Mouse (Mus musculus): ENCODE results near the gene Zbtb7b. TPM values are rescaled to one million over a fixed set of nuclear protein-coding genes. Genes with fewer than 3 reads are reported as not detected.

The Zbtb7b gene
- 2.5 and 4.8 TPM in 2 replicates for polyA plus RNA-seq (2015; fragmentation: Nextera tagmentation; extraction: Ambion mirVana)

DNA sequence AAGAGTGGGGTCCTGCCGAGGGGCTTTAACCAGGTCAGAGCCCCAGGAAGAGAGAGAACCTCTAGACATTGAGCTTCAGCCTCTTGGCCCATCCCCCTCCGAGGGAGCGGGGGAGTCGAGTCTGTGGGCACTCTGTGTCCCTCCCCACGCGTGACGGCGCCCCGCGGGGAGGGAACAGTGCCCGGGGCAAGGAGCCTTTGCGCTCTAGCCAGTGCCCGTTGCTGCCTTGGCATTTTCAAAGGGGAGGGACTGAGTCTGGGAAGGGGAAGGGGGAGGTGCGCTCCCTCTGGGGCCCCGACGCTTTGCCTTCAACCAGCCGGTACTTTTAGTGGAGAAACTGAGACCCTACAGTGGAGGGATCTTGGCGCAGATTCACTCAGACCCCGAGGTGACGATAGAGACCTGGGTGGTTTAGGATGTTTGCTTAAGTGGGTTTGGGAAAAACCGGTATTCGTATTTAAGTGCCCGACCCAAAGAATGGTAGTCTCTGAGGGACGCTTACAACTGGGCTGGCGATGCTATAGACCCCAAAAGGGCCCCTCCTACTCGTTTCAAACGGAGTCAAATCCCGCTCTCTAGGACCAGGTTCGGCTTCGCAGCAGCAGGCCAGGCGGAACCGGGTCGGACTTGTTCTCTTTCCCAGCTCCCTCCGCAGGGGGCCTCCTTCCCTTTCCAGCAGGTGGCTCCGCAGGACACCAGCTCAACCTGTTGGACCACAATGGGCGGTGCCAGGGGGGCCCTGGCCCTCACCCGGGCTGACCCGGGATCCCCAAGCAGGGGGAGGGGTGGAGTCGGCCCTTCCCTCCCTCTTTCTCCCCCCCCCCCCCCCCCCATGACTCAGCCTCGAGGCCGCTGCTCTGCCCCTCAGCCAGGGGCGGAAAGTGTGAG lies at the start of gene Zbtb7b:
TSS of gene Zbtb7b (minus strand) at position 771 of the 888 bp plus-strand sequence.

DNA sequence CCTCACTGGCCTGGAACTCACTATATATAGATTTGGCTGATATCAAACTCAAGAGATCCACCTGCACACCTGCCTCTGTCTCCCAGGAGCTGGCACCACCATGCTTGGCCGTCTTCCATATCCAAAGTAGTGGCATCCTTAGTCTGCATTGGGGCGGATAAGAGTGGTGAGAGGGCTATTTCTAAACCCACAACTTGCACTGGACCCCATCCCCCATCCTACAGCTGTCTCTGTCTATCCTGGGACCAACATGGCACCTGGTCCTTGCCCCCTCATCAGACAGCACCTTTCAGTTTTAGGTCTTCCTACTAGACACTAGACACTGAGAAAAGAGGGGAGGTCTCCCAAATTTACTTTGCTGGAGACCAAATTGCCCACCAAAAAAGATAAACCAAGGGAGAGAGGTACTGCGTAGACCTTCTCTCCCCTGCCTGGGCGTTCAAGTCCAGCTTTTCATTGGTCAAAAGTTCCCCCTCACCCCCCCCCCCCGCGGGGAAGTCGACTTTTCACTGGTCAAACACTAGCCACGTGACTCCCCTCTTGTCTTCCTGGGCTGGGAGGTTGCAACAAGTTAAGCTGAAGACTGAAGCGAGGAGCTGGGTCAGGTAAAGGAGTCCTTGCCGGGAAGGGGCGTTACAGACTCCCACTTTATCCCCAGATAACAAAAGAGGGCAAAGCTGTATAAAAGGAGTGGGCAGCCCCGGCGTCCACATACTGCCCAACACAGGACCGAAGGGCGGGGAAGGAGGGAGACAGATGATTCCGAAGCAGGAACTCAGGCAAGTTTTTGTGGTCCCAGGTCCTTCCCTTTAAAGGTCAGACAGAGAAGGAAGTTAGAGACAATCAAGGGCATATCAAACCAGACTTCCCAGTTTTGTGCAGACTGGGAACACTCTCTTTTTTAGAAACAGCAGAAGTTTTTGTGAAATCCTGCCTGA lies 41.9 kb upstream of the Zbtb7b start, which contains the start of gene Pbxip1:
TSS of gene Pbxip1 (plus strand) at position 531 of the 938 bp plus-strand sequence.

DNA sequence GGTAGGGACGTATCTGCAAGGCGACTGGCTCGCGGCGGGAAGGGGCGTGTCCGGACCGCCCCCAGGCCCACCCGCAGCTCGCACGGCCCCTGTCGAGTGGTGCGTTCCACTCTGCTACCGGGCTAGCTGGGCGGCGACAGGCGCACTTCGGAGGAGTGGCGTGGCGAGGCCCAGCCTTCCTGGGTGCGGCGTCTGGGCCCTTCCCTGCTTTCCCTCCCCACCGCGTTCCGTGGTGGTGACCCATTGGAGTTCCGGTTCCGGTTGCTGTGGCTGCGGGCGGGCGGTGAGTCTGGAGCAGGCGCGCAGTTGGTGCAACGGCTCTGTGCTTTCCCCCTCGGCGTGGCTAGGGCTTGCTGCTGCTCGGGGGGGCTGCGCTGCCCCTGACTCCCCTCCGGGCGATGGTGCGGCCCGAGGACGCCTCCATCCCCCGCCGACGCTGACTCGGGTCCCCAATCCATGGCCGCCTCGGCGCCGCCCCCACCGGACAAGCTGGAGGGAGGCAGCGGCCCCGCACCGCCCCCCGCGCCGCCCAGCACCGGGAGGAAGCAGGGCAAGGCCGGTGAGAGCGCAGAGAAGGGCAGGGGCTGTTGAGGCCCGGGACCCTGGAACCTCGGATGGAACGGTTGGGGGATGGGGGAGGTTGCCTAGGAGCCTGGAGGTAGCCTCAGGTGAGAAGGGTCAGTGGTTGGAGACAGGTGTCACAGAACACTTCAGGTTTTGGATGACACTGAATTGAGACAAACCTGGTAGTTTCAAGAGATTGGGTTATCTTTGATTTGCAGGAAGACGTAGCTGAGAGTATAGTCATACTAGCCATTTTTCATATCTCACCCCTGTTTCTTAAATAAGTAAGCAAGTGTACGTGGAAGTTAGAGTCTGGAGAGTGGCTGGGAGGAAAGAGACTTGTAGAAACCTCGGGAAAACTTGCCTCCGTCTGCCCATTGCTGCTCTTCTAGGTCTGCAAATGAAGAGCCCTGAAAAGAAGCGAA lies 35.9 kb upstream of the Zbtb7b start, which contains the start of gene Pygo2:
TSS of gene Pygo2 (plus strand) at position 44 of the 989 bp plus-strand sequence.

DNA sequence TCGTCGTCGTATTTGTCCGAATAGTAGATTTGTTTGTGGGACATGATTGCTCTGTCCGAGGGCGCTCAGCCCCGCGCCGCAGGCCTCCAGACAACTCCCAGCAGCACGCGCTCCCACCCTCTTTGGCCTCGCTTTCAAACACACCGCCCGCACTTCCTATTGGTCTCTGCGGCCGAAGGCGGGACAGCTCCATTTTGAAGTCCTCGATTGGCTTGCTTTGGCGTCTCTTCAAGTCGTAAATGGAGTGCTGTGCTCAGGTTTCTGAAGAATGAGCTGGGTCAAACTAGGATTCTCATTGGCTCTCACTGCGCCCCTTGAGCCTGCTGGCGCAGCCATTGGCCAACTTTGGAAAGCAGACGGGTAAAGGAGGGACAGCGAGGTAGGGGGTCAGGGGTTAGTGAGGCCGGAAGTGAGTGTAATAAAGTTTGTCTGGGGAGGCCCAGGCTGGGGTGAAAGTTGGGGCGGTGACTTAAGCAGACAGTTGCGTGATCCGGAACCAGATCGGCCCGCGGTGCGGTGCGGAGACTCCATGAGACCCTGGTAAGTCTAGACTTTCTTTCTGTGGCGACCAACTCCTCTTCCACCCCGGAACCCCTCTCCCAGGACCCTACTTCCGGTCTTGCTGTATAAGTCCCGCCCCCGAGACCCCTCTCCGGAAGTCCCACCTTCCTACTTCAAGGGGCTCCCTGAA lies 23.7 kb upstream of the Zbtb7b start, which contains the start of the genes Cks1b and Shc1:
TSS of gene Cks1b (minus strand) at position 214 of the 691 bp plus-strand sequence.
TSS of gene Shc1 (plus strand) at position 274 of the 691 bp plus-strand sequence.

DNA sequence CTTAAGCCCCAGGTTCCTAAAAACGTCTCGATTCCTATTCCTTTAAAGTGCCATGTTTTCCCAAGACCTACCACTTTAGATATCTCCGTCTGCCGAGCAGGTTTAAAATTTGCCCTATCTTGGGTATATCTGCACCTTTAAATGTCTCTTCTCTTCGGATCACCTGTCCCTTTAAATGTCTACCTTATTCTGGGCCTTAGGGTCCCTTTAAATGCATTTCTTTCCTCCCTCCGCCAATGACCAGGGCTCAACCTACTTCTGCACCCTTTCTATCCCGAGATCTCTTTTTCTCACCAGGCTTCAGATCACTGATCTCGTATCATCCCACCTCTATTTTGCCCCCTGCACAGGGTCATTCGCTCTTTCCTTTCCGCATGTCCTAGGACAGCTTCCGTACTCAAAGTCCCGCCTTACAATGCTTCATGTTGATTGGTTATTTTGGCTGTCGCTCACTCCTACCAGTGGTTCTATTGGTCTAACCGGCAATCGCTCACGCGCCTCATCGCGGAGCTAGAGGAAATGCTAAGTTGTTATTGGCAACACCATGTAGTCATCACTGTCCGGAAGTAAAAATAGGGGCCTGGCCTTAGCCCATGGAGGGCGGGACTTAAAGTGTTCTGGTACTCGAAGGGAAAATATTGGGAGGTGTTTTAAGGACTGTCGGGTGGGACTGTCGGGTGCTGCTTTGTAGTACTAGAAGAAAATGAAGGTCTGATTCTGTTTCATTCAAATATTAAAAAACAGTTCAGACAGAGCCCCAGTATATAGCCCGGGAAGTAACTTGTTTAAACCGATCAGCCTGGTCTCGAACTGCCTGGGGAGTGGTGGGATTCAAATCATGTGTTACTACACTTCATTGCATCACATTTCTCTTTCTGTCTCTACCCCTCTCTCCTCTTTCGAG lies 17.2 kb upstream of the Zbtb7b start, which contains the start of gene Flad1:
TSS of gene Flad1 (minus strand) at position 381 of the 904 bp plus-strand sequence.

DNA sequence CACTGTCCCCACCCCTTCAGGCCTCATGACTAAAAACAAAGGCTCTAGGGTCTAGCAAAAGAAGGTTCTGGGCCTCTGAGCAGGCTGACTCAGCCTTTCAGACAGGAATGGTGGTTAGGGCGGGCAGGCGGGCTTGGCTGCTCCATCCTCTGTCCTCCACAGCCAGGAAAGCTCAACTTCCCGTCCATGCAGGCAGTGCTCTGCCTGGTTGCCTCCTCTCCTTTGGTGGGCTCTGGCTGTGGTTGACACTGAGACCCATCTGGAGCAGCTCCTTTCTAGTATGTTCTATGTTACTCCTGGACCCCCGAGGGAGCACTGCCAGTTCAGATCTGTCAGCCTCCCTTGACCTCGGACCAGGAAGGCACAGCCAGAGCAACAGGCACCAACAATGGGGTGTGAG lies 8.1 kb upstream of the Zbtb7b start, which contains the start of gene Lenep:
TSS of gene Lenep (minus strand) at position 101 of the 400 bp plus-strand sequence.

DNA sequence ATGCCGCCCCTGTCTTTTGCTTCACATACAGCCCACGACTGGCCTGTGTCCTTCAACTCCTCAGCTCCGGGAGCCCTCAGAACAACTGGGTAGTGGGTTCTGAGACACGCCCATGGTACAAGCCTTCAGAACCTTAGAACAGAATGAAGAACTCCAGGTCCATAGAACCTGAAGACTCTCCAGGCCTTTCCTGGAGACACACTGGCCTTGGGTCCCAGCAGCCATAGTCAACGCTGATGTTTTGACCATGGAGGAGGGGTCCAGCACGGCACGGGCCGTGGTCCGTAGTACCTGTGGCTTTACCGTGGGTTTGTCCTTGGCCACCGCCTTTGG lies 29.5 kb downstream of the Zbtb7b start, which contains the start of gene Dcst1:
TSS of gene Dcst1 (minus strand) at position 101 of the 333 bp plus-strand sequence.

DNA sequence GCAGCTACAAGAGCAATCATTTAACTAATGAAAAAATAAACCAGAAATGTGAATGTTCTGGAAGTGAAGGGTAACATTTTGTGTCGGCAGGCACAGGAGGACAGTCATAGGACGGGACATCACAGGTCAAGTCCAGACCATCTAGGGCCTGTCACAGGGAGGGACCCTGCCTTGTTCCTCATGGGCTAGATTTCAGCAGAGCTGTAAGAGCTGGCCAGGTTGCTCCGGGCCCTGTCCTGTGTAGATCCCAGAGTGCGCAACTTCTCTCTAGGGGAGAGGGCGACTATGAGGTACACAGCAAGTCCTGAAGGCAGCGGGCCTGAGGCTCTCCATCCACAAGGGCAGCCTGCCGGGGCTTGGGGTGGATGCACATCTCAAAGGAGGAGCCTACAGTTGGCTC lies 32.9 kb downstream of the Zbtb7b start, which contains the start of gene Dcst2:
TSS of gene Dcst2 (plus strand) at position 301 of the 400 bp plus-strand sequence.

DNA sequence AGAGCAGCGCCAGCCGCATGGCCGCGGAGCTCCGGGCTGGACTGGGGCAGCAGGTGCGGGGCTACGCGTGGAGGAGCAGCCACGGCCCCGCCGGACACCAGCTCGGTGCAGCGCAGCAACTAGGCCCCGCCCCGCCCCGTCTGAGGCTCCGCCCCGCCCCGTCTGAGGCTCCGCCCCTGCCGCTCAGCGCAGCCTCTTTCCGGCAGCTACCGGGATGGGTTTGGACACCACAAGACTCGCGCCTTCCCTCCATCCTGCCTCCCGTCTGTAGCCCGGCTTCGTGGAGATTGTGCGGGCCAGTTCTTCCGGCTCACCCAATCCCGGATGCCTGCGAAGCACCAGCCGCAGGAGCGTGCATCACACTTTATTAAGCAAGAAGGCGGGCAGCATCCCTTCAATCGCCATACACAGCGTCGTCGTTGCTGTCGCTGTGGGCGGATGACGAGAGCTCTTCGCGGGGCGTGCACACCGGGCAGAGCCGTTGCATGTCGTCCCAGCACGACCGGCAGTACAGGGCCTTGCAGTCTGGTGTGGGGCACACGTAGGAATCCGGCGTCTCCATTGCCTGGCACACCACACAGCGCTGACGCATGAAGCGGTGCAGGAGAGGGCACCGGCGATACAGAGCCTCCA lies 44.6 kb downstream of the Zbtb7b start, which contains the start of gene Adam15:
TSS of gene Adam15 (minus strand) at position 128 of the 633 bp plus-strand sequence.

DNA sequence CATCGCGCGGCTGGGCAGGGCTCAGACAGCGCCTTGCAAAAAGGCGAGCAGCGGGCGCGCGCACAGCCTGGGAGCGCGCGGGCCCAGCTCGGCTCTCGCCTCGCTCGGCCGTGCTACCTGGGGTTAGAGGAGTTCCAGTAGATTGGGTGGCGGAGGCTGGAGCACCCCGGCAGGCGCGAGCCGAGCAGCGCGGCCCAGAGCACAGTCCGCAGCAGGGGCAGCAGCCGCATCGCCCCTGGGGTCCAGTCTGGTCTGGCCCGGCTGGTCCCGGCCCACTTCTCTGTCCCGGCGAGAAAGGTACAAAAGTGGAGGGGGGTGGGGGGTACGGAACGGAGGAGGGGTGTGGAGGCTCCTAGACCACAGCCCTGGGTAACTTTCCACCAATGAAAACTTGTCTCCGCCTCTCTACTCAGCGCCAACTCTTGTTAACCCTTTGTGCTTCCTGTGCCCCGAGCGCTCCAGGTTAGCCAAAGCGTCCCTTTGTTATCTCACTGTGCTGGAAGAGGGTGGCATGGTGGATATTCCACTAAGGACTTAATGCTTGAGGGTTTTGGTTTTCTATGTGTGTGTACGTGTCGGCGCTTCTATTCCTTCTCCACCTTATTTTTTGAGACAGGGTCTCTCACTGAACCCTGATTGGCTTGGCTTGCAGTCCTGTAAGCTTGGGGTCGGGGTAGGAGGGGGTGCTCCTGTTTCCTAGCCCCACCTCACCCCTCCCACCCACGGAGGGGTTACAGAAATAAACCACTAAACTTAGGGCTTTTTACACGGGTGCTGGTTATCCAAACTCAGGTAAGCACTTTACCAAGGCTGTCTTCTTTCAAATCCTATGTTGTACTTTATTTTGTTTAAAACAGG lies 56.6 kb downstream of the Zbtb7b start, which contains the start of gene Efna4:
TSS of gene Efna4 (minus strand) at position 308 of the 858 bp plus-strand sequence.

Other genes starting within 250 kb of the Zbtb7b start
- gene Hcn3, start 234.6 kb downstream of the Zbtb7b start, polyA plus RNA-seq (2015; fragmentation: Nextera tagmentation; extraction: Ambion mirVana) = 0.87 and 0.97 TPM in 2 replicates
- gene Clk2, start 230.0 kb downstream of the Zbtb7b start, polyA plus RNA-seq (2015; fragmentation: Nextera tagmentation; extraction: Ambion mirVana) = 14.5 and 15.9 TPM in 2 replicates
- gene Scamp3, start 217.3 kb downstream of the Zbtb7b start, polyA plus RNA-seq (2015; fragmentation: Nextera tagmentation; extraction: Ambion mirVana) = 51.1 and 56.9 TPM in 2 replicates
- gene Fam189b, start 211.6 kb downstream of the Zbtb7b start, polyA plus RNA-seq (2015; fragmentation: Nextera tagmentation; extraction: Ambion mirVana) = 3.4 and 7.0 TPM in 2 replicates
- gene Gba, start 191.8 kb downstream of the Zbtb7b start, polyA plus RNA-seq (2015; fragmentation: Nextera tagmentation; extraction: Ambion mirVana) = 27.4 and 34.1 TPM in 2 replicates
- gene Thbs3, start 179.6 kb downstream of the Zbtb7b start, polyA plus RNA-seq (2015; fragmentation: Nextera tagmentation; extraction: Ambion mirVana) = 4.1 and 6.7 TPM in 2 replicates
- gene Mtx1, start 167.7 kb downstream of the Zbtb7b start, polyA plus RNA-seq (2015; fragmentation: Nextera tagmentation; extraction: Ambion mirVana) = 110 and 117 TPM in 2 replicates
- gene Muc1, start 165.7 kb downstream of the Zbtb7b start, polyA plus RNA-seq (2015; fragmentation: Nextera tagmentation; extraction: Ambion mirVana) = 0.24 and 0.66 TPM in 2 replicates
- gene Krtcap2, start 148.8 kb downstream of the Zbtb7b start, polyA plus RNA-seq (2015; fragmentation: Nextera tagmentation; extraction: Ambion mirVana) = 142 and 145 TPM in 2 replicates
- 0.10 and 0.32 TPM in 2 replicates for gene Trim46, start 148.5 kb downstream of the Zbtb7b start, polyA plus RNA-seq (2015; fragmentation: Nextera tagmentation; extraction: Ambion mirVana)
- 92.8 and 112 TPM in 2 replicates for gene Dpm3, start 135.4 kb downstream of the Zbtb7b start, polyA plus RNA-seq (2015; fragmentation: Nextera tagmentation; extraction: Ambion mirVana)
- 36.7 and 47.5 TPM in 2 replicates for gene Slc50a1, start 124.2 kb downstream of the Zbtb7b start, polyA plus RNA-seq (2015; fragmentation: Nextera tagmentation; extraction: Ambion mirVana)
- 12.4 and 15.9 TPM in 2 replicates for gene Efna1, start 113.6 kb downstream of the Zbtb7b start, polyA plus RNA-seq (2015; fragmentation: Nextera tagmentation; extraction: Ambion mirVana)
- 0.12 and 0.20 TPM in 2 replicates for gene Efna3, start 71.8 kb downstream of the Zbtb7b start, polyA plus RNA-seq (2015; fragmentation: Nextera tagmentation; extraction: Ambion mirVana)
- gene Efna4, start 56.7 kb downstream of the Zbtb7b start, polyA plus RNA-seq (2015; fragmentation: Nextera tagmentation; extraction: Ambion mirVana) = 2.4 and 2.6 TPM in 2 replicates
- 32.1 and 39.1 TPM in 2 replicates for gene Adam15, start 44.8 kb downstream of the Zbtb7b start, polyA plus RNA-seq (2015; fragmentation: Nextera tagmentation; extraction: Ambion mirVana)
- gene Dcst2, start 32.8 kb downstream of the Zbtb7b start, polyA plus RNA-seq (2015; fragmentation: Nextera tagmentation; extraction: Ambion mirVana) = 0.07 TPM in 1 of 2 replicates, not detected in the other
- gene Dcst1, start 29.5 kb downstream of the Zbtb7b start, polyA plus RNA-seq (2015; fragmentation: Nextera tagmentation; extraction: Ambion mirVana) = 0.10 and 0.22 TPM in 2 replicates
- gene Lenep, start 8.0 kb upstream of the Zbtb7b start, polyA plus RNA-seq (2015; fragmentation: Nextera tagmentation; extraction: Ambion mirVana) = not detected in 2 replicates
- 17.2 and 17.7 TPM in 2 replicates for gene Flad1, start 17.1 kb upstream of the Zbtb7b start, polyA plus RNA-seq (2015; fragmentation: Nextera tagmentation; extraction: Ambion mirVana)
- gene Cks1b, start 23.6 kb upstream of the Zbtb7b start, polyA plus RNA-seq (2015; fragmentation: Nextera tagmentation; extraction: Ambion mirVana) = 345 and 362 TPM in 2 replicates
- gene Shc1, start 23.7 kb upstream of the Zbtb7b start, polyA plus RNA-seq (2015; fragmentation: Nextera tagmentation; extraction: Ambion mirVana) = 42.6 and 45.2 TPM in 2 replicates
- 13.2 and 16.6 TPM in 2 replicates for gene Pygo2, start 35.4 kb upstream of the Zbtb7b start, polyA plus RNA-seq (2015; fragmentation: Nextera tagmentation; extraction: Ambion mirVana)
- 19.8 and 25.3 TPM in 2 replicates for gene Pbxip1, start 41.9 kb upstream of the Zbtb7b start, polyA plus RNA-seq (2015; fragmentation: Nextera tagmentation; extraction: Ambion mirVana)
- gene Pmvk, start 59.8 kb upstream of the Zbtb7b start, polyA plus RNA-seq (2015; fragmentation: Nextera tagmentation; extraction: Ambion mirVana) = 25.5 and 26.8 TPM in 2 replicates
- 0.43 and 1.0 TPM in 2 replicates for gene Kcnn3, start 125.4 kb upstream of the Zbtb7b start, polyA plus RNA-seq (2015; fragmentation: Nextera tagmentation; extraction: Ambion mirVana)

Data from spleen, postnatal 0 days (tissue).